Mouse (Mus musculus) C2C12 (cell line): ENCODE results near the gene Grip1.

Source experiments
- CEBPB ChIP-seq: IDR thresholded peaks from one replicate; pipeline ENCODE4 v1.6.1; 2011; ENCODE audit warnings: low read depth, mild to moderate bottlenecking, control low read depth, moderate library complexity
- CTCF ChIP-seq: IDR thresholded peaks from one replicate; pipeline ENCODE4 v1.5.1; 2011; ENCODE audit not compliant: control insufficient read depth, insufficient read depth, insufficient read length
- FOSL1 ChIP-seq: IDR thresholded peaks from one replicate; pipeline ENCODE4 v1.8.0; 2011; ENCODE audit warnings: mild to moderate bottlenecking, low read length; ENCODE audit not compliant: poor library complexity, insufficient read depth, severe bottlenecking
- MAX ChIP-seq: IDR thresholded peaks from one replicate; pipeline ENCODE4 v1.6.1; 2011; ENCODE audit warnings: mild to moderate bottlenecking, control low read depth
- MYOD1 ChIP-seq: IDR thresholded peaks from one replicate; pipeline ENCODE4 v1.6.1; 2011; ENCODE audit warnings: low read depth; ENCODE audit not compliant: control insufficient read depth, insufficient read length
- MYOG ChIP-seq: IDR thresholded peaks from one replicate; pipeline ENCODE4 v1.6.1; 2011; ENCODE audit not compliant: control insufficient read depth, insufficient read length; ENCODE audit errors: extremely low read depth
- USF1 ChIP-seq: IDR thresholded peaks from one replicate; pipeline ENCODE4 v1.6.1; 2011; ENCODE audit warnings: low read depth, mild to moderate bottlenecking, control low read depth, moderate library complexity

GRCm38 (mm10) chr10:119957260-119957955, 503.8 kb downstream of the Grip1 start:
- no peak for TF ChIP-seq CTCF
- TF ChIP-seq FOSL1 = no peak
- no peak for TF ChIP-seq MAX
- TF ChIP-seq USF1 = no peak
- no peak for TF ChIP-seq CEBPB
- no peak for TF ChIP-seq MYOD1
- no peak for TF ChIP-seq MYOG
